Mouse (Mus musculus): ENCODE measurements around the gene Gm49353. TPM values are rescaled to one million over a fixed set of nuclear protein-coding genes. Genes with fewer than 3 reads are reported as not detected.

Gm49353 gene
- polyA plus RNA-seq, 1 experiment: 0.16 TPM

DNA sequence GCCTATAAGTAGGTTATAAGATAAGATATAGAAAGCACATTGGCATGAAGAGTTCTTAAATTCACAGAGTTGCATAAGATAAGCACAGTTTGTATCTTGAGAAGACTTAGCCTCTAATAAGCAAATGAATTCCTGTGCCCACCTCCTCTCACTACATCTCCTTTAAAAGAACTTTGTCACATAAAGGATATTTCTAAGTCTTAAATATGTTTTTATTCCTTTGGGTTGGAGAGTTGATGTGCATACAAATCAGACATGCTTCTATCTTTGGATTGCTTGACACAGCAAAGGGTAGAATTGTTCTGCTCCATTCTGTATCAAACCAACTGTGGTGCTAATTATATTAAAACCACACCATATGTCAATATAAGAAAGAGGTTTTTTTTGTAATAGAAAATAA, 5.0 kb upstream of the Gm49353 start:
- H3K79me2 ChIP-seq (ENCODE audit: control insufficient read depth, insufficient read depth): no peaks in the 10 kb centered on the region
- H3K27me3 ChIP-seq (ENCODE audit: control insufficient read depth, insufficient read depth, insufficient read length): no peaks in the 10 kb centered on the region
- H3K4me3 ChIP-seq: no peak overlapping the region
- H3K4me2 ChIP-seq (ENCODE audit: low read depth): no peak overlapping the region
- H3K36me3 ChIP-seq (ENCODE audit: control insufficient read depth, insufficient read depth): no peaks in the 10 kb centered on the region
- no peak overlapping the region for H3ac ChIP-seq (ENCODE audit: control insufficient read depth, insufficient read length)
- TF ChIP-seq REST (IDR thresholded peaks at IDR 0.05; ENCODE audit: insufficient read depth, insufficient read length) (no peak), SRF (IDR thresholded peaks at IDR 0.05; ENCODE audit: control insufficient read depth, insufficient read length, low read depth) (no peak), POLR2AphosphoS2 (IDR thresholded peaks at IDR 0.05; ENCODE audit: insufficient read length, low read depth) (no peak), TCF3 (IDR thresholded peaks at IDR 0.05; ENCODE audit: insufficient read length, low read depth) (no peak), MYOD1 (IDR thresholded peaks at IDR 0.05; ENCODE audit: control insufficient read depth in 1 of 3, insufficient read length in 2 of 3, low read depth in 2 of 3) (no peak), USF1 (IDR thresholded peaks at IDR 0.05; ENCODE audit: low read depth) (no peak), E2F4 (IDR thresholded peaks at IDR 0.05; ENCODE audit: insufficient read depth) (no peak), CEBPB (IDR thresholded peaks at IDR 0.05; ENCODE audit: insufficient read depth, poor library complexity, severe bottlenecking) (no peak), MYOG (IDR thresholded peaks at IDR 0.05; ENCODE audit: control insufficient read depth in 1 of 3, insufficient read depth in 1 of 3, insufficient read length in 2 of 3, low read depth in 2 of 3) (no peak), MAX (IDR thresholded peaks at IDR 0.05; ENCODE audit: low read depth) (no peak), TCF12 (IDR thresholded peaks at IDR 0.05; ENCODE audit: insufficient read depth, poor library complexity, severe bottlenecking) (no peak), POLR2A (IDR thresholded peaks at IDR 0.05; ENCODE audit: insufficient read length, low read depth) (no peak)

GRCm38 (mm10) chr10:29196811-29197210, 1.9 kb upstream of the Gm49353 start:
- no peak for TF ChIP-seq USF1 (IDR thresholded peaks at IDR 0.05; ENCODE audit: low read depth)
- TF ChIP-seq POLR2AphosphoS2 (IDR thresholded peaks at IDR 0.05; ENCODE audit: insufficient read length, low read depth): no peak
- TF ChIP-seq SRF (IDR thresholded peaks at IDR 0.05; ENCODE audit: control insufficient read depth, insufficient read length, low read depth): no peak
- TF ChIP-seq CEBPB (IDR thresholded peaks at IDR 0.05; ENCODE audit: insufficient read depth, poor library complexity, severe bottlenecking): no peak
- TF ChIP-seq TCF12 (IDR thresholded peaks at IDR 0.05; ENCODE audit: insufficient read depth, poor library complexity, severe bottlenecking): no peak
- TF ChIP-seq TCF3 (IDR thresholded peaks at IDR 0.05; ENCODE audit: insufficient read length, low read depth): no peak
- no peak for TF ChIP-seq MAX (IDR thresholded peaks at IDR 0.05; ENCODE audit: low read depth)
- no peak for TF ChIP-seq E2F4 (IDR thresholded peaks at IDR 0.05; ENCODE audit: insufficient read depth)
- no peak for TF ChIP-seq MYOD1 (IDR thresholded peaks at IDR 0.05; ENCODE audit: control insufficient read depth in 1 of 3, insufficient read length in 2 of 3, low read depth in 2 of 3)
- no peak for TF ChIP-seq MYOG (IDR thresholded peaks at IDR 0.05; ENCODE audit: control insufficient read depth in 1 of 3, insufficient read depth in 1 of 3, insufficient read length in 2 of 3, low read depth in 2 of 3)
- no peak for TF ChIP-seq POLR2A (IDR thresholded peaks at IDR 0.05; ENCODE audit: insufficient read length, low read depth)
- no peak for TF ChIP-seq REST (IDR thresholded peaks at IDR 0.05; ENCODE audit: insufficient read depth, insufficient read length)

DNA sequence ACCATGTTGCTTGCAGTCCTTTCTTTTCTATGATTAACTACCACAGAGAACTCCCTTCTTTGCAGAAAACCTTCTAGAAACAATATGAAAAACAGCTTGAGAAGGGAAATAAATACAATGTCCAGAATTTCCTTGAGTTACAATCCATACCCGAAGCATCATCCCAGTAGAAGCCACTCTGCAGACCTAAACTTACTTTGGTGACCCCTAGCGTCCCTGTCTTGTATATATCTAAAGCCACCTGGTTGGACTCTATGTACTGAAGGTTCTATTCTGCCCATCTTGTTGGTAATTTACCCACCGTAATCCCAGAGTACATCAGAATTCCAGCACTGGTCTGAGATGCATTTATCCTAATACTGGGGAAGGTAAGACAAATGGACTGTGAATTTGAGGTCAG, 1.1 kb downstream of the Gm49353 start:
- no peaks in the 10 kb centered on the region for H3K79me2 ChIP-seq (ENCODE audit: control insufficient read depth, insufficient read depth)
- H3K36me3 ChIP-seq (ENCODE audit: control insufficient read depth, insufficient read depth): no peaks in the 10 kb centered on the region
- no peaks in the 10 kb centered on the region for H3K27me3 ChIP-seq (ENCODE audit: control insufficient read depth, insufficient read depth, insufficient read length)
- no peak overlapping the region for H3K4me2 ChIP-seq (ENCODE audit: low read depth)
- H3ac ChIP-seq (ENCODE audit: control insufficient read depth, insufficient read length): no peak overlapping the region
- H3K4me3 ChIP-seq: no peak overlapping the region
- TF ChIP-seq CEBPB (IDR thresholded peaks at IDR 0.05; ENCODE audit: insufficient read depth, poor library complexity, severe bottlenecking) (no peak), USF1 (IDR thresholded peaks at IDR 0.05; ENCODE audit: low read depth) (no peak), REST (IDR thresholded peaks at IDR 0.05; ENCODE audit: insufficient read depth, insufficient read length) (no peak), TCF3 (IDR thresholded peaks at IDR 0.05; ENCODE audit: insufficient read length, low read depth) (no peak), POLR2AphosphoS2 (IDR thresholded peaks at IDR 0.05; ENCODE audit: insufficient read length, low read depth) (no peak), E2F4 (IDR thresholded peaks at IDR 0.05; ENCODE audit: insufficient read depth) (no peak), POLR2A (IDR thresholded peaks at IDR 0.05; ENCODE audit: insufficient read length, low read depth) (no peak), TCF12 (IDR thresholded peaks at IDR 0.05; ENCODE audit: insufficient read depth, poor library complexity, severe bottlenecking) (no peak), MYOD1 (IDR thresholded peaks at IDR 0.05; ENCODE audit: control insufficient read depth in 1 of 3, insufficient read length in 2 of 3, low read depth in 2 of 3) (no peak), MYOG (IDR thresholded peaks at IDR 0.05; ENCODE audit: control insufficient read depth in 1 of 3, insufficient read depth in 1 of 3, insufficient read length in 2 of 3, low read depth in 2 of 3) (no peak), SRF (IDR thresholded peaks at IDR 0.05; ENCODE audit: control insufficient read depth, insufficient read length, low read depth) (no peak), MAX (IDR thresholded peaks at IDR 0.05; ENCODE audit: low read depth) (no peak)

More at GRCm38 (mm10) chr10:29196811-29197210, 1.9 kb upstream of the Gm49353 start:
- Histone ChIP-seq H3K79me2 (ENCODE audit: control insufficient read depth, insufficient read depth) (no peaks in the 10 kb centered on the region), H3K27me3 (ENCODE audit: control insufficient read depth, insufficient read depth, insufficient read length) (no peaks in the 10 kb centered on the region), H3K4me3 (no peak overlapping the region), H3K4me2 (ENCODE audit: low read depth) (no peak overlapping the region), H3ac (ENCODE audit: control insufficient read depth, insufficient read length) (no peak overlapping the region), H3K36me3 (ENCODE audit: control insufficient read depth, insufficient read depth) (no peaks in the 10 kb centered on the region)

DNA sequence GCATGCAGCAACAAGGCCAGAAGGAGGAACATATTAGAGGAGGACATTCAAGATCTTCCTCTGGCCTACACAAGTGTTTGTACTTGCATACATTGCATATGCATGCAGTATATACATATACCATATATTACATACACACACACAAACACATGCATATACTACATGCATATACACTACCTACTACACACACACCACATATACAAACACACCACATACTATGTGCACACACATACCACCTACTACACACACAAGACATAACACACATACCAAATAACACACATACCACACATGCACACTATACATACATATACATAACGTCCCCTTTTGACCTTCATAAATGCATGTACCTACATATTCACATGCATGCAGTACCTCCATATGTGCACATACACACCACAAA, 1.9 kb downstream of the Gm49353 start:
- Histone ChIP-seq H3K4me2 (ENCODE audit: low read depth) (no peak overlapping the region), H3K4me3 (no peak overlapping the region), H3K79me2 (ENCODE audit: control insufficient read depth, insufficient read depth) (no peaks in the 10 kb centered on the region), H3K27me3 (ENCODE audit: control insufficient read depth, insufficient read depth, insufficient read length) (no peaks in the 10 kb centered on the region), H3K36me3 (ENCODE audit: control insufficient read depth, insufficient read depth) (no peaks in the 10 kb centered on the region), H3ac (ENCODE audit: control insufficient read depth, insufficient read length) (no peak overlapping the region)
- no peak for TF ChIP-seq USF1 (IDR thresholded peaks at IDR 0.05; ENCODE audit: low read depth)
- no peak for TF ChIP-seq MYOD1 (IDR thresholded peaks at IDR 0.05; ENCODE audit: control insufficient read depth in 1 of 3, insufficient read length in 2 of 3, low read depth in 2 of 3)
- TF ChIP-seq MYOG (IDR thresholded peaks at IDR 0.05; ENCODE audit: control insufficient read depth in 1 of 3, insufficient read depth in 1 of 3, insufficient read length in 2 of 3, low read depth in 2 of 3): no peak
- TF ChIP-seq MAX (IDR thresholded peaks at IDR 0.05; ENCODE audit: low read depth): no peak
- no peak for TF ChIP-seq REST (IDR thresholded peaks at IDR 0.05; ENCODE audit: insufficient read depth, insufficient read length)
- TF ChIP-seq CEBPB (IDR thresholded peaks at IDR 0.05; ENCODE audit: insufficient read depth, poor library complexity, severe bottlenecking): no peak
- no peak for TF ChIP-seq TCF12 (IDR thresholded peaks at IDR 0.05; ENCODE audit: insufficient read depth, poor library complexity, severe bottlenecking)

All from myocyte (in vitro differentiated cells).